Mouse (Mus musculus): ENCODE measurements at regions not wholly inside any gene's neighbourhood (a gene's known extent, or its start where the extent isn't known, plus 50 kb on each side); places are given as distances from the start of the nearest gene placed in this dataset.

- in situ Hi-C loops (cut with MboI, MseI): no loop called here
Observed at GRCm38 (mm10) chr9:59232682-59233081, 58.7 kb upstream of the Adpgk start.

GRCm38 (mm10) chr9:59231947-59232346, 59.4 kb upstream of the Adpgk start:
- in situ Hi-C loops (cut with MboI, MseI): no loop called here

- in situ Hi-C loops (cut with MboI, MseI): no loop called here
Observed at GRCm38 (mm10) chr9:59231186-59231585, 60.2 kb upstream of the Adpgk start.

- in situ Hi-C loops (cut with MboI, MseI): no loop called here
Observed at GRCm38 (mm10) chr9:59230161-59230560, 61.2 kb upstream of the Adpgk start.

- in situ Hi-C loops (cut with MboI, MseI): no loop called here
Observed at GRCm38 (mm10) chr9:59227948-59228347, 63.4 kb upstream of the Adpgk start.

- in situ Hi-C loops (cut with MboI, MseI): no loop called here
Observed at GRCm38 (mm10) chr9:59226361-59226760, 65.0 kb upstream of the Adpgk start.

GRCm38 (mm10) chr9:59219277-59219676, 72.1 kb upstream of the Adpgk start:
- in situ Hi-C loops (cut with MboI, MseI): no loop called here

GRCm38 (mm10) chr9:59202654-59203514, 88.5 kb upstream of the Adpgk start:
- in situ Hi-C loops (cut with MboI, MseI): loop anchor here in 1 of 2 experiments (5.0 kb wide), 1 partner anchor 1199 kb away; no protein-coding TSS in a partner anchor

- in situ Hi-C loops (cut with MboI, MseI): loop anchor here in 1 of 2 experiments (5.0 kb wide), 1 partner anchor 1203 kb away; no protein-coding TSS in a partner anchor
Observed at GRCm38 (mm10) chr9:59199495-59200196, 91.7 kb upstream of the Adpgk start.

- in situ Hi-C loops (cut with MboI, MseI): no loop called here
Observed at GRCm38 (mm10) chr9:59198221-59198875, 93.0 kb upstream of the Adpgk start.

GRCm38 (mm10) chr9:59197506-59197905, 93.9 kb upstream of the Adpgk start:
- in situ Hi-C loops (cut with MboI, MseI): no loop called here

GRCm38 (mm10) chr9:59193971-59194370, 97.4 kb upstream of the Adpgk start:
- in situ Hi-C loops (cut with MboI, MseI): no loop called here

- in situ Hi-C loops (cut with MboI, MseI): no loop called here
Observed at GRCm38 (mm10) chr9:59189141-59189540, 102.2 kb upstream of the Adpgk start.

GRCm38 (mm10) chr9:59188411-59188810, 102.9 kb upstream of the Adpgk start:
- in situ Hi-C loops (cut with MboI, MseI): no loop called here

GRCm38 (mm10) chr9:59186326-59186725, 105.0 kb upstream of the Adpgk start:
- in situ Hi-C loops (cut with MboI, MseI): no loop called here

- in situ Hi-C loops (cut with MboI, MseI): no loop called here
Observed at GRCm38 (mm10) chr9:59184089-59184488, 107.3 kb upstream of the Adpgk start.

- in situ Hi-C loops (cut with MboI, MseI): no loop called here
Observed at GRCm38 (mm10) chr9:59182906-59183305, 108.5 kb upstream of the Adpgk start.

GRCm38 (mm10) chr9:59182490-59182889, 108.9 kb upstream of the Adpgk start:
- in situ Hi-C loops (cut with MboI, MseI): no loop called here

- in situ Hi-C loops (cut with MboI, MseI): no loop called here
Observed at GRCm38 (mm10) chr9:59171576-59171975, 119.8 kb upstream of the Adpgk start.

- in situ Hi-C loops (cut with MboI, MseI): no loop called here
Observed at GRCm38 (mm10) chr9:59163390-59163976, 127.2 kb upstream of the Neo1 start.

GRCm38 (mm10) chr9:59162954-59163353, 126.7 kb upstream of the Neo1 start:
- in situ Hi-C loops (cut with MboI, MseI): no loop called here

GRCm38 (mm10) chr9:59157663-59158062, 121.4 kb upstream of the Neo1 start:
- in situ Hi-C loops (cut with MboI, MseI): loop anchor here in 1 of 2 experiments (10.0 kb wide), 1 partner anchor 417 kb away; the partner anchor contains the start of gene Celf6
